Mouse (Mus musculus) testis, adult 2 months (tissue): Measurements from ENCODE around the gene Baz2b.

ENCODE experiments used
- CTCF ChIP-seq: fragments of 200-500 bp; IDR thresholded peaks from 2 replicates; pipeline ENCODE4 v1.5.1; 2012; ENCODE audit warnings: low read depth, mild to moderate bottlenecking, inconsistent platforms, low read length, moderate library complexity; ENCODE audit not compliant: control insufficient read depth, insufficient read depth, insufficient replicate concordance
- POLR2A ChIP-seq: fragments of 200-500 bp; IDR thresholded peaks from 2 replicates; pipeline ENCODE4 v1.6.1; 2012; ENCODE audit warnings: low read depth, mild to moderate bottlenecking, inconsistent platforms, low read length, moderate library complexity; ENCODE audit not compliant: control insufficient read depth

DNA sequence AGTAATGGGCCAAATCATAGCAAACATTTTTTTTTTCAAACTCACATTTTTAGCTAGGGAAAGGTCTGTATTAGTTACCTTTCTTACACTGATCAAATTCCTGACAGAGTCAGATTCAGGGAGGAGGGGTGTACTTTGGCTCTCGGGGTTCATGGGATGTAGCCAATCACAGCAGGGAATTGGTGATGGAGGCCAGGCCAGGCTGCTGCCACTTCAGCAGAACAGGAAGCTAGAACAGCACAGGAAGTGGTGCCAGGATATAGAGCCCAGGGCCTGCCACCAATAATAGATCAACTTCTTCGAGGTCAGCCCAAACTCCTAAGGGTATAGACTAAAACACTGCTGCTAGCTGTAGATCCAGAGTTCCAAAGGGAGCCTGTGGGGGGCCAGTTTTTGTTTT lies 76.6 kb downstream of the Baz2b start:
- TF ChIP-seq POLR2A = no peak
- TF ChIP-seq CTCF = no peak
